Mouse (Mus musculus) lung, adult 2 months (tissue): ENCODE results near the gene Mkln1. TPM values are rescaled to one million over a fixed set of nuclear protein-coding genes. Genes with fewer than 3 reads are reported as not detected.

Experiments used
- DNase-seq: peaks from one replicate; pipeline ENCODE4 v3.0.0; 2022
- H3K4me1 ChIP-seq: fragments of 200-500 bp; 2 replicates; pipeline ENCODE4 v1.6.1; 2011; ENCODE audit warnings: low read length; ENCODE audit not compliant: control insufficient read depth, insufficient read depth
- H3K4me3 ChIP-seq: fragments of 200-500 bp; replicated peaks from 2 replicates; pipeline ENCODE3; 2011; ENCODE audit warnings: low read depth, mild to moderate bottlenecking, control low read depth, low read length; ENCODE audit errors: extremely low read depth
- CTCF ChIP-seq: fragments of 200-500 bp; IDR thresholded peaks from 2 replicates; pipeline ENCODE4 v1.5.1; 2011; ENCODE audit warnings: mild to moderate bottlenecking, low read length, control low read depth; ENCODE audit not compliant: insufficient read depth
- POLR2A ChIP-seq: fragments of 200-500 bp; IDR thresholded peaks from 2 replicates; pipeline ENCODE4 v1.6.1; 2011; ENCODE audit warnings: low read depth, mild to moderate bottlenecking, control low read depth, low read length, borderline replicate concordance; ENCODE audit errors: extremely low read depth
- WGBS: fragments of 180-500 bp; shearing (Covaris S2); methylation state at CpG from one replicate; pipeline ENCODE4 v1.1.7; 2018; 5-methylcytosine and 5-hydroxymethylcytosine counted together
- polyA plus RNA-seq: library from polyadenylated mRNA; depleted of rRNA; stranded (reverse); fragments of >200 nt; gene quantifications from 2 replicates; pipeline ENCODE4 v1.2.3, GENCODE M21; 2012

Mkln1 gene
- polyA plus RNA-seq, 1 experiment: 26.4 TPM

GRCm38 (mm10) chr6:31437264-31437663 is 38.7 kb downstream of the Mkln1 start:
- 76% methylated on average over 2 of the region's 2 CpGs for WGBS
- TF ChIP-seq POLR2A (no peak), CTCF (no peak)
- no peak overlapping the region for H3K4me3 ChIP-seq
- no peak for DNase-seq
- no peaks in the 10 kb centered on the region for H3K4me1 ChIP-seq

GRCm38 (mm10) chr6:31445258-31445657 is 46.7 kb downstream of the Mkln1 start:
- DNase-seq: no peak
- 82% methylated on average over 1 of the region's 1 CpGs for WGBS
- Histone ChIP-seq H3K4me3 (no peak overlapping the region), H3K4me1 (no peaks in the 10 kb centered on the region)
- TF ChIP-seq CTCF (no peak), POLR2A (no peak)

- TF ChIP-seq CTCF (no peak), POLR2A (no peak)
Observed at GRCm38 (mm10) chr6:31453735-31454134, 55.2 kb downstream of the Mkln1 start.

GRCm38 (mm10) chr6:31455376-31455775 is 56.8 kb downstream of the Mkln1 start:
- H3K4me3 ChIP-seq: no peak overlapping the region
- 76% methylated on average over 2 of the region's 2 CpGs for WGBS
- DNase-seq: no peak
- TF ChIP-seq CTCF: no peak
- TF ChIP-seq POLR2A: no peak
- peaks cover 2% of the 10 kb centered on the region; the same call in 1 of the 2 replicates for H3K4me1 ChIP-seq

More at GRCm38 (mm10) chr6:31453735-31454134, 55.2 kb downstream of the Mkln1 start:
- DNase-seq: no peak
- Histone ChIP-seq H3K4me3 (no peak overlapping the region), H3K4me1 (peaks cover 2% of the 10 kb centered on the region; the same call in 1 of the 2 replicates)

- no peak overlapping the region for H3K4me3 ChIP-seq
- peaks cover 2% of the 10 kb centered on the region; the same call in 1 of the 2 replicates for H3K4me1 ChIP-seq
- 15% methylated on average over 1 of the region's 1 CpGs for WGBS
- no peak for DNase-seq
- TF ChIP-seq POLR2A: no peak
- TF ChIP-seq CTCF: no peak
Observed at GRCm38 (mm10) chr6:31456988-31457387, 58.5 kb downstream of the Mkln1 start.

GRCm38 (mm10) chr6:31469431-31469830 is 70.9 kb downstream of the Mkln1 start:
- Histone ChIP-seq H3K4me3 (no peak overlapping the region), H3K4me1 (no peaks in the 10 kb centered on the region)
- TF ChIP-seq CTCF (no peak), POLR2A (no peak)
- WGBS: 91% methylated on average over 6 of the region's 6 CpGs
- no peak for DNase-seq

- 69% methylated on average over 4 of the region's 4 CpGs for WGBS
- H3K4me1 ChIP-seq: no peaks in the 10 kb centered on the region
- H3K4me3 ChIP-seq: no peak overlapping the region
- TF ChIP-seq POLR2A (no peak), CTCF (no peak)
- DNase-seq: no peak
Observed at GRCm38 (mm10) chr6:31478221-31478620, 79.7 kb downstream of the Mkln1 start.

- TF ChIP-seq CTCF (no peak), POLR2A (no peak)
- no peaks in the 10 kb centered on the region for H3K4me1 ChIP-seq
- no peak overlapping the region for H3K4me3 ChIP-seq
- DNase-seq: no peak
- 73% methylated on average over 4 of the region's 4 CpGs for WGBS
Observed at GRCm38 (mm10) chr6:31480008-31480407, 81.5 kb downstream of the Mkln1 start.

- Histone ChIP-seq H3K4me1 (no peaks in the 10 kb centered on the region; the same call in 1 of the 2 replicates), H3K4me3 (no peak overlapping the region)
- TF ChIP-seq POLR2A: no peak
- no peak for TF ChIP-seq CTCF
- DNase-seq: no peak
- 83% methylated on average over 2 of the region's 2 CpGs for WGBS
Observed at GRCm38 (mm10) chr6:31486601-31487000, 88.1 kb downstream of the Mkln1 start.

- Histone ChIP-seq H3K4me1 (no peaks in the 10 kb centered on the region; the same call in 1 of the 2 replicates), H3K4me3 (no peak overlapping the region)
- WGBS: 84% methylated on average over 7 of the region's 7 CpGs
- no peak for DNase-seq
- TF ChIP-seq CTCF (no peak), POLR2A (no peak)
Observed at GRCm38 (mm10) chr6:31489950-31490349, 91.4 kb downstream of the Mkln1 start.
